Mouse (Mus musculus): ENCODE measurements around the gene Gm49318. TPM values are rescaled to one million over a fixed set of nuclear protein-coding genes. Genes with fewer than 3 reads are reported as not detected.
A peak's percentile ranks its signal among the peaks of the same experiment; 100 is the strongest.

The Gm49318 gene
- not detected in 2 replicates for total RNA-seq (2017)

DNA sequence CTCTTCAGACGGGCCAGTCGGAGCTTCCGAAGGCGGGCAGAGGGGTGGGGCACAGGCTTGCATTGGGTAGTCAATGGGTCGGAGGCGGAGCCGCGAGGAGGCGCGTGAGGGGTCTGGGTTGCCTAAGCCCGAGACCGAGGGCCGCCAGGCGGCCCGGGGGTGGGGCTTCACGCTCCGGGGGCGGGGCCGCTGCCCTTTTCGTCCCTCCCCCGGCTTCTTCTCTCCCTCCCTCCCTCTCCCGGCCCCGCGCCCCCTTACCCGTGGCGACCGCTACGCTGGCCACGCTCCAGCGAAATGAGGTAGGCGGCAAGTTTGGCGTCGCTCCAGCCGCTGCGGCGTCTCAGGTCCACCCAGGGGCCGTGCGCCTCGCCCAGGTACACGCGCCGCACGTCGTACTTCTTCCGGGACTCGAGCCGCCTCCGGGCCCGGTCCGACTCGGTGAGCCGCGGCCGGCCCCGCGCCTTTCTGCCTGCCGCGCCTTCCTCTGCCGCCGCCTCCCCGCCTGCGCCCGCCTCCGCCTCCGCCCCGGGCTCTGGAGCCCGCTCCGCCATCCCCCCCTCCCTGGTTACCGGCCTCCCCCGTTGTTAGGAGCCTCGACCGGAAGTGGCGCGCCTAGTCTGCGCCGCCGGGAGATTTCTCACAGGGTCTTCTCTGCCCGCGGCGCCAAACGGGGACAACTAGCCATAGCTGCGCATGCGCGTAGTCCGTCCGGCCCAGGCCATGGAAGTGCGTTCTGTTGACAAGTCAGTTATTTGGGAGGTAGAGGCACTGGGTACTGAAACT lies at the start of gene Gm49318, which contains the start of gene Zfp653:
Gene Gm49318, minus strand, starts transcription at position 469 of the 783 bp plus-strand sequence.
Gene Zfp653, minus strand, starts transcription at position 586 of the 783 bp plus-strand sequence.
- peak; percentile 94 to 98 for ATAC-seq (replicated peaks in 1 of 2; ENCODE audit: insufficient read depth in 1 of 2, low FRiP score in 2 of 2, low TSS enrichment in 1 of 2, low read depth in 1 of 2, poor library complexity in 2 of 2, severe bottlenecking in 2 of 2)

DNA sequence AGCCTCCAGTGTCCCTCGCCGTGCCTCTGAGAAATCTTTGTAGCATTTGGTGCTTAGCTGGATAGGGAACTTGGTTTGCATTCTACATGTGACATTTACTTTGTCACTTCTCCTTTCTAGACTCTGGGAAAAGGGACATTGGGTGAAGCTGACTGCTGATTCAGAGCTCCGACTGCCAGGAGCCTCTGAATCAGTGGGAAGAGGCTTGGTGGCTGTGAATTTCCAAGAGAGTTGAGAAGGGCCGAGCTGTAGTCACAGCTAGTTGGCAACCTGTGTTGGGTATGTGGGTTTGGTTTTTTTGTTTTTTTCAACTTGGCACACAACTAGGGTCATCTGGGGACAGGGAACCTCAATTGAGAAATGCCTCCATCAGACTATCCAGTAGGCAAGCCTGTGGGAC lies 48.5 kb upstream of the Gm49318 start:
- ATAC-seq (replicated peaks in 1 of 2; ENCODE audit: insufficient read depth in 1 of 2, low FRiP score in 2 of 2, low TSS enrichment in 1 of 2, low read depth in 1 of 2, poor library complexity in 2 of 2, severe bottlenecking in 2 of 2) = no peak

DNA sequence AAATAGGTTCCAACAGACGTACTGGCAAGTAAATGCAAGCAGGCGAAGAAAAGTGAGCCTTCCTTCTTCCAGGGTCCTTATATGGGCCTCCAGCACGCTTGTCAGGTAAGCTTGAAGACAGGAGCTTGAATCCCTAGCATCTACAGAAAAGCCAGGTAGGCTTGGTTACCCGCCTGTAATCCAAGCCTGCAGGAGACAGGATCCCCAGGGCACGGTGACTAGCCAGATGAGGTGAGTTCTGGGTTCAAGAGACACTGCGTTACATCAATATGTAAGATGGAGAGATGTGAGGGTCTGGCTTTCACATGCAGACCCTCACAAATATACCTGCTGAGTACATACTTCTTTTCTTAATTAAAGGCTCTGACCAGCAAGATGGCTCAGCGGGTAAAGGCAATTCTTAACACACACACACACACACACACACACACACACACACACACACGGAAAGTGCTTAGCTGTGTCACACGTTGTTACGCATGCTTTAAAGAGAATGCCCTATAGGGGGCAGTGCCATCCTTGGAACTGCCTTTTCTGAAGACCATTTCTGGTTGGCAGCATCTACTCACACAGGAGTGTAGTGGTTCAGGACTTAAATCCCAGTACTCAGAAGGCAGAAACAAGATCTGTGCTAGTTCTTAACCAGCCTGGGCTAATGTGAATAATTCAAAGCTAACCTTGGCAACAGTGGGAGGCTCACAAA lies 46.8 kb upstream of the Gm49318 start:
- peak; percentile 30 to 41; a peak in 1 of 4 replicates for ATAC-seq (replicated peaks in 1 of 2; ENCODE audit: insufficient read depth in 1 of 2, low FRiP score in 2 of 2, low TSS enrichment in 1 of 2, low read depth in 1 of 2, poor library complexity in 2 of 2, severe bottlenecking in 2 of 2)

- peak; percentile 88 to 98 for ATAC-seq (replicated peaks in 1 of 2; ENCODE audit: insufficient read depth in 1 of 2, low FRiP score in 2 of 2, low TSS enrichment in 1 of 2, low read depth in 1 of 2, poor library complexity in 2 of 2, severe bottlenecking in 2 of 2)
Observed at GRCm38 (mm10) chr9:22116740-22117426, 45.8 kb upstream of the Gm49318 start, which contains the start of gene Elof1. Elof1 (minus strand) TSS chr9:22117172.

GRCm38 (mm10) chr9:22116086-22116485 lies 45.0 kb upstream of the Gm49318 start:
- ATAC-seq (replicated peaks in 1 of 2; ENCODE audit: insufficient read depth in 1 of 2, low FRiP score in 2 of 2, low TSS enrichment in 1 of 2, low read depth in 1 of 2, poor library complexity in 2 of 2, severe bottlenecking in 2 of 2) = no peak

DNA sequence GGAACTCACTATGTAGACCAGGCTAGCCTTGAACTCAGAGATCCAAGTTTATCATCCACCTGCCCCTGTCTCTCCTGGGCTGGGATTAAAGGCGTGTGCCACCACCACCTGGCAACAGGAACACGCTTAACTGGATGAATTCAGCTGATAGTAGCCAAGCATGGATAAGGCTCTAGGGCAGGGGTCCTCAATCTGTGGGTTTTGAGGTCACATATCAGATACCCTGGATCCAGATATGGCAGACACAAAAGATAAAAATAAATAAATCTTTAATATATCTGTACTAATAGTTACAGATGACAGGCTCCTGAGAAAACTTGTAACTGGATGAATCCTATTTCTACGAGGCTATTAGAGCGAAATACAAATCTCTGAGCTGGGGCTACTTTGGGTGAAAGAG lies 44.6 kb upstream of the Gm49318 start:
- no peak for ATAC-seq (replicated peaks in 1 of 2; ENCODE audit: insufficient read depth in 1 of 2, low FRiP score in 2 of 2, low TSS enrichment in 1 of 2, low read depth in 1 of 2, poor library complexity in 2 of 2, severe bottlenecking in 2 of 2)

GRCm38 (mm10) chr9:22108194-22108593 lies 37.1 kb upstream of the Gm49318 start:
- no peak for ATAC-seq (replicated peaks in 1 of 2; ENCODE audit: insufficient read depth in 1 of 2, low FRiP score in 2 of 2, low TSS enrichment in 1 of 2, low read depth in 1 of 2, poor library complexity in 2 of 2, severe bottlenecking in 2 of 2)

DNA sequence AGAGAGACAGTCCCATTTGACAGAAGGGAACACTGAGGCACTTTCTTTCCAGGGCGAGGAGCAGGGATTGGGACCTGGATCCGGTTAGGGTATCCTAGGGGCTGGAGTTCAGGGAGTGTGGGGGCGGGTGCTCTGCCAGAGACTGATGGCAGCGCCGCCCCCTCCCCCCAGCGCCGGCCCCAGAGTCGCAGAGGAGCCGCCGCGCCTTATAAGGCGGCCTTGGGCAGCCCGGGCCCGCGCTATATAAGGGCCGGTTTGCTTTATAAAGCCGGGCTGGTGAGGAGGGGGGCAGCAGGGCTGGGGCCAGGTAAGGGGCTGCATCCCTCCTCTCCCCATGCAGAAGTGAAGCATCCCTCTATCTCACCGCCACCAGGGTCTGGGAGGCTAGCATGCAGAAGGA lies 28.9 kb upstream of the Gm49318 start:
- ATAC-seq (replicated peaks in 1 of 2; ENCODE audit: insufficient read depth in 1 of 2, low FRiP score in 2 of 2, low TSS enrichment in 1 of 2, low read depth in 1 of 2, poor library complexity in 2 of 2, severe bottlenecking in 2 of 2) = no peak

GRCm38 (mm10) chr9:22098993-22099696 lies 28.1 kb upstream of the Gm49318 start, which contains the start of gene Cnn1:
Cnn1 (plus strand) TSS chr9:22099216.
- 0 out of 4 replicates have a peak, but pooled peaks of 1 of the 2 experiments have one; percentile 17 for ATAC-seq (replicated peaks in 1 of 2; ENCODE audit: insufficient read depth in 1 of 2, low FRiP score in 2 of 2, low TSS enrichment in 1 of 2, low read depth in 1 of 2, poor library complexity in 2 of 2, severe bottlenecking in 2 of 2)

GRCm38 (mm10) chr9:22095854-22096307 lies 24.8 kb upstream of the Gm49318 start:
- peak; percentile 94 to 98 for ATAC-seq (replicated peaks in 1 of 2; ENCODE audit: insufficient read depth in 1 of 2, low FRiP score in 2 of 2, low TSS enrichment in 1 of 2, low read depth in 1 of 2, poor library complexity in 2 of 2, severe bottlenecking in 2 of 2)

- no peak for ATAC-seq (replicated peaks in 1 of 2; ENCODE audit: insufficient read depth in 1 of 2, low FRiP score in 2 of 2, low TSS enrichment in 1 of 2, low read depth in 1 of 2, poor library complexity in 2 of 2, severe bottlenecking in 2 of 2)
Observed at GRCm38 (mm10) chr9:22092746-22093145, 21.7 kb upstream of the Gm49318 start.

GRCm38 (mm10) chr9:22089986-22090385 lies 18.9 kb upstream of the Gm49318 start:
- no peak for ATAC-seq (replicated peaks in 1 of 2; ENCODE audit: insufficient read depth in 1 of 2, low FRiP score in 2 of 2, low TSS enrichment in 1 of 2, low read depth in 1 of 2, poor library complexity in 2 of 2, severe bottlenecking in 2 of 2)

- ATAC-seq (replicated peaks in 1 of 2; ENCODE audit: insufficient read depth in 1 of 2, low FRiP score in 2 of 2, low TSS enrichment in 1 of 2, low read depth in 1 of 2, poor library complexity in 2 of 2, severe bottlenecking in 2 of 2) = no peak
Observed at GRCm38 (mm10) chr9:22089281-22089680, 18.2 kb upstream of the Gm49318 start.

DNA sequence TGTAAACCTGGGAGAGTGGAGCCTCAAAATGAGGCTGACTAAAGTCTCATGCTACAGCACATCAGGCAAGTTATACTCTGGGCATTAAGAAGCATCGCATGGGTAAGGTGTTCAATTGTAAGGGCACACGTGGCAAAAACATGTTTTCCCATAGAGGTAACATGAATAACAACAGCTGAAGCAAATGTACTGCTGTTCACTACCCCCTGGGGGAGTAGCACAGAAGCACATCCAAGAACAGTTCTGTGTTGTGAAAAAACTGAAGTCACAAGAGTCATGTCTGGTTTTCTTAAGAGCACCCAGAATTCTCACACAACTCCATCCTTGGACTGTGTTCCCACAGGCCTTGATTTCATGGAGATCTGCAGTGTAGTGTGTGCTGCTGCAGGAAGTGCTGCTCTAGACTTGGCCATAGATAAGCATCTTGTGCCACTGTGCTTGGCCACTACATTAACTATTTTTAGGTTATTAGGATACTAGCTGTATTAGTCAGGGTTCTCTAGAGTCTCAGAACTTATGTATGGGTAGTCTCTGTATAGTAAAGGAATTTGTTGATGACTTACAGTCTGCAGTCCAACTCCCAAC lies 16.1 kb upstream of the Gm49318 start:
- ATAC-seq (replicated peaks in 1 of 2; ENCODE audit: insufficient read depth in 1 of 2, low FRiP score in 2 of 2, low TSS enrichment in 1 of 2, low read depth in 1 of 2, poor library complexity in 2 of 2, severe bottlenecking in 2 of 2) = no peak

GRCm38 (mm10) chr9:22086012-22086411 lies 15.0 kb upstream of the Gm49318 start:
- ATAC-seq (replicated peaks in 1 of 2; ENCODE audit: insufficient read depth in 1 of 2, low FRiP score in 2 of 2, low TSS enrichment in 1 of 2, low read depth in 1 of 2, poor library complexity in 2 of 2, severe bottlenecking in 2 of 2) = no peak

- peak; percentile 98 to 100 for ATAC-seq (replicated peaks in 1 of 2; ENCODE audit: insufficient read depth in 1 of 2, low FRiP score in 2 of 2, low TSS enrichment in 1 of 2, low read depth in 1 of 2, poor library complexity in 2 of 2, severe bottlenecking in 2 of 2)
Observed at GRCm38 (mm10) chr9:22085022-22085834, 14.2 kb upstream of the Gm49318 start, which contains the start of gene Ecsit. Ecsit (minus strand) TSS chr9:22085438.
